Mouse (Mus musculus) induced T-regulatory cell, adult 2 months (primary cell): ENCODE data around the gene Tbx1.

ENCODE experiments used
- DNase-seq: peaks from one replicate; pipeline ENCODE4 v3.0.0-alpha.2; 2012; ENCODE audit warnings: low read depth

The Tbx1 gene

GRCm38 (mm10) chr16:18589804-18590790, at the start of gene Tbx1:
Gene Tbx1, minus strand, starts transcription at chr16:18590671.
- peak; percentile 74 for DNase-seq

GRCm38 (mm10) chr16:18639382-18639929, 49.0 kb upstream of the Tbx1 start:
- no peak for DNase-seq

- DNase-seq, result no peak
Measured at GRCm38 (mm10) chr16:18638396-18638795, 47.9 kb upstream of the Tbx1 start.

- no peak for DNase-seq
Measured at GRCm38 (mm10) chr16:18636804-18637203, 46.3 kb upstream of the Tbx1 start.

- DNase-seq, result no peak
Measured at GRCm38 (mm10) chr16:18636401-18636800, 45.9 kb upstream of the Tbx1 start.

GRCm38 (mm10) chr16:18633333-18633732, 42.9 kb upstream of the Tbx1 start:
- DNase-seq, result no peak

GRCm38 (mm10) chr16:18632816-18633215, 42.3 kb upstream of the Tbx1 start:
- no peak for DNase-seq

GRCm38 (mm10) chr16:18632059-18632458, 41.6 kb upstream of the Tbx1 start:
- DNase-seq, result no peak

- DNase-seq, result no peak
Measured at GRCm38 (mm10) chr16:18631141-18631540, 40.7 kb upstream of the Tbx1 start.

- DNase-seq, result peak; percentile 14
Measured at GRCm38 (mm10) chr16:18630291-18630690, 39.8 kb upstream of the Tbx1 start.

- peak; percentile 60 for DNase-seq
Measured at GRCm38 (mm10) chr16:18629390-18630231, 39.1 kb upstream of the Tbx1 start, which contains the start of gene Sept5. Gene Sept5, minus strand, starts transcription at chr16:18629954.

- peak; percentile 25 for DNase-seq
Measured at GRCm38 (mm10) chr16:18628948-18629340, 38.5 kb upstream of the Tbx1 start.

- DNase-seq, result peak; percentile 7
Measured at GRCm38 (mm10) chr16:18628206-18628947, 37.9 kb upstream of the Tbx1 start.

GRCm38 (mm10) chr16:18627163-18627562, 36.7 kb upstream of the Tbx1 start:
- DNase-seq, result no peak

- DNase-seq, result peak; percentile 88
Measured at GRCm38 (mm10) chr16:18626376-18626878, 36.0 kb upstream of the Tbx1 start, which contains the start of gene Gm49601. Gene Gm49601, minus strand, starts transcription at chr16:18626427.

- DNase-seq, result no peak
Measured at GRCm38 (mm10) chr16:18625791-18626311, 35.4 kb upstream of the Tbx1 start.

- no peak for DNase-seq
Measured at GRCm38 (mm10) chr16:18625097-18625496, 34.6 kb upstream of the Tbx1 start.

GRCm38 (mm10) chr16:18624641-18625040, 34.2 kb upstream of the Tbx1 start:
- no peak for DNase-seq

- DNase-seq, result no peak
Measured at GRCm38 (mm10) chr16:18623751-18624540, 33.5 kb upstream of the Tbx1 start.
